Mouse (Mus musculus) midbrain, embryonic 16.5 days (tissue): ENCODE results near the gene Usp20. TPM values are rescaled to one million over a fixed set of nuclear protein-coding genes. Genes with fewer than 3 reads are reported as not detected.

Source experiments
- ATAC-seq: fragments of 200-750 bp; cut with Nextera tagmentation; 2 replicates; pipeline ENCODE4 v1.8.0; 2017; ENCODE audit warnings: moderate TSS enrichment
- H3K27ac ChIP-seq: fragments of 300-500 bp; sonication (generic); 2 replicates; pipeline ENCODE4 v1.5.1; 2014; ENCODE audit warnings: mild to moderate bottlenecking, low read length, mixed read lengths
- H3K27me3 ChIP-seq: fragments of 300-500 bp; sonication (generic); 2 replicates; pipeline ENCODE4 v1.6.1; 2014; ENCODE audit warnings: low read depth, low read length, mixed read lengths; ENCODE audit not compliant: control insufficient read depth, insufficient read depth
- H3K36me3 ChIP-seq: fragments of 300-500 bp; sonication (generic); 2 replicates; pipeline ENCODE4 v1.6.1; 2014; ENCODE audit warnings: mild to moderate bottlenecking, low read length, moderate library complexity, mixed read lengths; ENCODE audit not compliant: control insufficient read depth, insufficient read depth
- H3K4me1 ChIP-seq: fragments of 300-500 bp; sonication (generic); 2 replicates; pipeline ENCODE4 v1.6.1; 2014; ENCODE audit warnings: mild to moderate bottlenecking, low read length, mixed read lengths; ENCODE audit not compliant: control insufficient read depth, insufficient read depth
- H3K4me2 ChIP-seq: fragments of 300-500 bp; sonication (generic); 2 replicates; pipeline ENCODE4 v1.6.1; 2014; ENCODE audit warnings: mild to moderate bottlenecking, low read length, mixed read lengths
- H3K4me3 ChIP-seq: fragments of 300-500 bp; sonication (generic); 2 replicates; pipeline ENCODE4 v1.5.1; 2014; ENCODE audit warnings: low read depth, mild to moderate bottlenecking, low read length, moderate library complexity, mixed read lengths
- H3K9ac ChIP-seq: fragments of 300-500 bp; sonication (generic); 2 replicates; pipeline ENCODE4 v1.6.1; 2014; ENCODE audit warnings: low read depth, low read length, mixed read lengths
- H3K9me3 ChIP-seq: fragments of 300-500 bp; sonication (generic); replicated peaks from 2 replicates; pipeline ENCODE4 v1.6.1; 2014; ENCODE audit warnings: mild to moderate bottlenecking, low read length, mixed read lengths; ENCODE audit not compliant: control insufficient read depth, poor library complexity, severe bottlenecking
- WGBS: fragments of 180-500 bp; shearing (Covaris S2); extraction: QIAGEN DNeasy Blood & Tissue Kit; methylation state at CpG from one replicate; pipeline ENCODE4 v1.1.7; 2014; 5-methylcytosine and 5-hydroxymethylcytosine counted together
- polyA plus RNA-seq: library from polyadenylated mRNA; unstranded; fragments of >200 nt; fragmentation: Nextera tagmentation; extraction: Ambion mirVana; gene quantifications from 2 replicates; pipeline ENCODE4 v1.2.1, GENCODE M21; 2015

The Usp20 gene
- polyA plus RNA-seq, 1 experiment from 2014 or later: 49.2 TPM

DNA sequence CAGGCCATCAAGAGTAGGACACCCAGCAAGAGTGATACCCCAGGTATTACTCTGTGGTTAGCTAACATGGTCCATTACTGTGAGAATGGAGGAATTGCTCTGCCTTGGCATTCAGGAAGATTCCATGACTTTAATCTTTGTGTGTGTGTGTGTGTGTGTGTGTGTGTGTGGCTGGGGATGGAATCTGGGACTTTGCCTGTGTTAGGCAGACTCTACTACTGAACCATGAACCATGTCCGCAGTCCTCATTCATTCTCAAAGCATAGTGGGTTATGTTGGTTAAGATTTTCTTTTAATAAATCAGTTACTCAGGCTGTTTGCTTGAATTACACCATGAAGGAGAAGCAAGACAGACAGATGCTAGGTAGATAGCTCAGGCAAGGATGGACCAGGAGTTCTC is 61.8 kb downstream of the Usp20 start:
- Histone ChIP-seq H3K27ac (no peak overlapping the region), H3K4me2 (no peak overlapping the region), H3K9me3 (no peaks in the 10 kb centered on the region), H3K36me3 (peaks cover 11% of the 10 kb centered on the region), H3K27me3 (no peaks in the 10 kb centered on the region), H3K4me1 (no peaks in the 10 kb centered on the region), H3K9ac (no peak overlapping the region), H3K4me3 (no peak overlapping the region)
- ATAC-seq: no peak
- 93% methylated on average over 1 of the region's 1 CpGs for WGBS

DNA sequence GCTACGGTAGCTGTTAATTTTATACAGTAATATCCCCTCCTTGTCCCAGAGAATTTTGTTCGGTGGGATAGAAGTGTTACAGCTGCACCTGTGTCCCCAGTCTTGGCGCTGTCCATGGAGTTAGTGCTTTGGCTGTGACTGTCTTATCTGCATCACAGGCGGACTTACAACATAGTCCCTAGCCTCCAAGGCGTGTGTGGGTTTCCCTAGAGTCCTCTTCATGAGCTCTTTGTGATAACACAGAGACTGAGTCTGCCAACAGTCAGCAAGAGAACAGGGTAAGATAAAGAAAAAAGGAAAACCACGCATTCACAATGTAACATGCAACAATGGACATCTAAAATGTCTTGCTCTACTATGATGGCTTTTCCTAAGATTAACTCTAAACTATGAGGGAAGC is 66.0 kb downstream of the Usp20 start:
- Histone ChIP-seq H3K9ac (no peak overlapping the region), H3K36me3 (peaks cover 8% of the 10 kb centered on the region), H3K4me3 (no peak overlapping the region), H3K27me3 (no peaks in the 10 kb centered on the region), H3K9me3 (no peaks in the 10 kb centered on the region), H3K4me2 (no peak overlapping the region), H3K4me1 (no peaks in the 10 kb centered on the region), H3K27ac (no peak overlapping the region)
- ATAC-seq: no peak
- WGBS: 92% methylated on average over 6 of the region's 6 CpGs

DNA sequence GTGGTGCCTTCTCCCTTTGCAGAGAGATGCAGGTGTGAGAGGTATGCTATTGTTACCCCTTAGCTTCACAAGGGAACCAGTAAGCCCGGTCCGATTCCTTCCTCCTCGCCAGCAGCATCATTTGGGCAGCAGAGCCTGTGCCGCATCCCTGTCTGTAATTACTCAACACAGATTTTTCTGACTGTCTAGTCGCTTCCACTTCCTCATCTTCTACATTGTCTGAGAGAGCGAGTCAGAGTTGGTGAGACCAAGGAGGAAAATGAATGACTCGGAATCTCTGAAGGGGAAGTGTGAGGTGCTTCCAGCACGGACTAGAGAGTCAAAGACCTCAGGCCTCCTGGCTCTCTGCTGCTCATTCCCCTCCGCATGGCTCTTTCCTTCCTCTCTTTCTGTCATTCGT is 70.4 kb downstream of the Usp20 start:
- H3K4me2 ChIP-seq: no peak overlapping the region
- 90% methylated on average over 10 of the region's 10 CpGs for WGBS
- ATAC-seq: no peak
- H3K4me3 ChIP-seq: no peak overlapping the region
- peaks cover 29% of the 10 kb centered on the region for H3K36me3 ChIP-seq
- no peaks in the 10 kb centered on the region for H3K27me3 ChIP-seq
- no peaks in the 10 kb centered on the region for H3K4me1 ChIP-seq
- no peak overlapping the region for H3K27ac ChIP-seq
- H3K9me3 ChIP-seq: no peaks in the 10 kb centered on the region
- H3K9ac ChIP-seq: no peak overlapping the region

DNA sequence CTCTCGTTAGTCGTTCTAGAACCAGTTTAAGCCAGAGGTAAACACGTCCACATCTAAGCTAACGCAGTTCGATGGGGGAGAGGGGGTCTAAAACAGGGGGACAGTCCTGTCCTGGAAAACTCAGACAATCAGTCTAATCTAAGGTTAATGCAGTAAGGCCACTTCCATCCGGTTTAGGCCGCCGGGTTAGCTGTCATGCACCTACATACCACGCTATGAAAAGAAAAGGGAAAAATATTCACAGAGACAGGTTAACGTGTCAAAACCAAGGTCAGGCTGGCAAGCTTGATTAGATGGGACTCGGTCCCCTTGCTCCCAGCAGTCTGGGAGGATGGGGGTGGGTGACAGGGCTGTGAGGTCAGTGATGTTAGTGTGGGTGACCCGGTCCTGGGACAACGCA is 71.3 kb downstream of the Usp20 start:
- H3K27me3 ChIP-seq: no peaks in the 10 kb centered on the region
- no peaks in the 10 kb centered on the region for H3K4me1 ChIP-seq
- no peak overlapping the region for H3K4me3 ChIP-seq
- ATAC-seq: no peak
- H3K9ac ChIP-seq: no peak overlapping the region
- 93% methylated on average over 13 of the region's 13 CpGs for WGBS
- H3K27ac ChIP-seq: no peak overlapping the region
- no peaks in the 10 kb centered on the region for H3K9me3 ChIP-seq
- H3K4me2 ChIP-seq: no peak overlapping the region
- H3K36me3 ChIP-seq: peaks cover 31% of the 10 kb centered on the region

DNA sequence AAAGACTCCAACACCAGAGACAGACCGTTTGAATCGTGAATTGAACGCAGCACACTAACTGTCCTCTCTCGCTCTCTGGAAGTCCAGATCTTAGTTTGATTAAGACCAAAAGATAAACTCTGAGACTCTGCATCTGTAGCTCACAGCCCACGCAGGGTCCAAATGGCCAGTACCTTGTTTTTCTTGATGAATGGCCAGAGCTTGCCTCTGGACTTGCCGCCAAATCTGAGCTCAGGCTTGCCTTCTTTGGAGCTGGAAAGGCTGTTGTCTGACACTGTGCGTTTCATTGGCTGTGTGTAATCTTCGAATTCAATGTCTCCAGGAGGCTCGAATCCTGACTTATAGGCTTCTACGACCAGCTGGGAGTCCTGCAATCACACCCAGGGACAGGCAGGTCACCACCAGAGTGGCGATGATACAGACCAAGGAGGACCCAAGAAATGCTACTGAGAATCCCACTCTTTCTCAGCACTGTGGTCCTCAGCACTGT is 71.8 kb downstream of the Usp20 start:
- Histone ChIP-seq H3K27ac (no peak overlapping the region), H3K27me3 (no peaks in the 10 kb centered on the region), H3K36me3 (peaks cover 31% of the 10 kb centered on the region), H3K9ac (no peak overlapping the region), H3K9me3 (no peaks in the 10 kb centered on the region), H3K4me2 (no peak overlapping the region), H3K4me3 (no peak overlapping the region), H3K4me1 (no peaks in the 10 kb centered on the region)
- WGBS: 93% methylated on average over 11 of the region's 11 CpGs
- ATAC-seq: no peak

DNA sequence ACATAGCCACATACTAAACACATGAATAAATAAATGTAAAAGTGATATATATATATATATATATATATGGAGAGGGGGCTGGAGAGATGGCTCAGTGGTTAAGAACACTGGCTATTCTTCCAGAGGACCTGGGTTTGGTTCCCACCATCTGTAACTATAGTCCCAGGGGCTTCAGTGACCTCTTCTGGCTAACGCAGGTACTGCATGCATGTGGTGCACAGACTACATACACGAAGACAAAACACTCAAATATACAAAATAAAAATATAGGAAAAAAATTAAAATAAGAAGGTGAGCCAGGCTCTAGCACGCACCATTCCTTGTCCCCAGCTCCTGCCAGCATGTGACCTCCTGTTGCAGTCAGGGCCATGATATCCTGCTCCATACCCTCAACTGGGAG is 74.0 kb downstream of the Usp20 start:
- WGBS: 97% methylated on average over 3 of the region's 3 CpGs
- Histone ChIP-seq H3K36me3 (peaks cover 31% of the 10 kb centered on the region), H3K4me2 (no peak overlapping the region)

DNA sequence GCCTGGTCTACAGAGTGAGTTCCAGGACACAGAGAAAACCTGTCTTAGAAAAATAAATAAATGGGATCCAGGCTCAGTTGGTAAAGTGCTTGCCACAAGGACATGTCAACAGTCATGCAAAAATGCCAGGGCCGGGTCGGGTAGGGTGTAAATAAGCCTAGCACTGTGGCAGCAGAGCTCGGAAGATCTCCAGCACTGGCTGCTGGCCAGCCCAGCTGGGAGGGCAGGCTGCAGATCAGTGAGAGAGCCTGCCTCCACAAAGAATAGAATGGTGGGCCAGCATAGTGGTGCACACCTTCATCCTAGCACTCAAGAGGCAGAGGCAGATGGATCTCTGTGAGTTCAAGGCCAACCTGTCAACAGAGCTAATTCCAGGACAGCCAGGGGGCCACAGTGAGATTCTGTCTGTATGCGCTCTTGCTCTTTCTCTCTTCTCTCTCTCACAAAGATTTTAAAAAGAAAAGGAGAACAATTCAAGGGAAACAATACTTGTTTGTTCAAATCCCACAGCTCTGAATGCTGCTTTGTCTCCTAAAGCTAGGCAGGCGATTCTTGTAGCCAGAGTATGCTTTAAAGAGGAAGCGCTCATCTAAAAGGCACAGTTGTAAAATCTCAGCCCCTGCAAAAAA is 75.6 kb downstream of the Usp20 start:
- Histone ChIP-seq H3K9me3 (no peaks in the 10 kb centered on the region), H3K27me3 (no peaks in the 10 kb centered on the region), H3K9ac (no peak overlapping the region), H3K27ac (0 out of 2 replicates have a peak overlapping the region, but pooled peaks have one; percentile 17), H3K36me3 (peaks cover 24% of the 10 kb centered on the region), H3K4me1 (no peaks in the 10 kb centered on the region), H3K4me3 (no peak overlapping the region), H3K4me2 (no peak overlapping the region)
- WGBS: 55% methylated on average over 6 of the region's 6 CpGs
- ATAC-seq: no peak

More for the DNA sequence above, 74.0 kb downstream of the Usp20 start:
- Histone ChIP-seq H3K27ac (no peak overlapping the region), H3K9me3 (no peaks in the 10 kb centered on the region), H3K9ac (no peak overlapping the region), H3K4me1 (no peaks in the 10 kb centered on the region), H3K4me3 (no peak overlapping the region), H3K27me3 (no peaks in the 10 kb centered on the region)
- ATAC-seq: no peak

DNA sequence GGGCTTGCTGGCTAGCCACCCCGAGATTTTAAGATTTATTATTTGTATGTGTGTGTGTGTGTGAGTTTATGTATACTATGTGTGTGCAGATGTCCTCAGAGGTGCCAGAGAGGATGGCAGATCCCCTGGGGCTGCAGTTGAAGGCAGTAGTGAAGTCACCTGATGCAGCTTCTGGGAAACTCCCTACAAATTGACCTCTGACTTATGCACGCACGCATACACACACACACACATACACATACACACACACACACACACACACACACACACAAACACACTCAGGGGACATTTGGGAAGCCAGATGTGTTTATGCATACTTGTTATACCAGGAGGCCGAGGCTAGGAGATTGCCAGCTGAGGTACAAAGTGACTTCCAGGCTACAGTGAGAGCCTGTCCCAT is 76.4 kb downstream of the Usp20 start:
- H3K27me3 ChIP-seq: no peaks in the 10 kb centered on the region
- no peaks in the 10 kb centered on the region for H3K9me3 ChIP-seq
- no peak overlapping the region for H3K27ac ChIP-seq
- peaks cover 23% of the 10 kb centered on the region for H3K36me3 ChIP-seq
- no peaks in the 10 kb centered on the region for H3K4me1 ChIP-seq
- 89% methylated on average over 4 of the region's 4 CpGs for WGBS
- ATAC-seq: no peak
- no peak overlapping the region for H3K9ac ChIP-seq
- H3K4me3 ChIP-seq: no peak overlapping the region
- H3K4me2 ChIP-seq: no peak overlapping the region

DNA sequence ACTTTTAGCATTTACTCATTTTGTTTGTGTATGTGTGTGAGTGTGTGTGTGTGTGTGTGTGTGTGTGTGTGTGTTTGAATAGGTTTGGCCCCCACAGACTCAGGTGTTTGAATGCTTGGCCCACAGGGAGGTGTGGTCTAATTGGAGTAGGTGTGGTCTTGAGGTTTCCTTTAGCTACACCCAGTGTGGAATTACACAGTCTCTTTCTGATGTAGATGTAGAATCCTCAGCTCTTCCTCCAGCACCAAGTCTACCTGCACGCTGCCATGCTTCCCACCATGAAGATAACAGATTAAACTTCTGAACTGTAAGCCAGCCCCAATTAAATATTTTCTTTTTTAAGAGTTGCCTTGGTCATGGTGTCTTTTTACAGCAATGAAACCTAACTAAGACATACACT is 78.2 kb downstream of the Usp20 start:
- H3K9ac ChIP-seq: no peak overlapping the region
- H3K4me3 ChIP-seq: no peak overlapping the region
- no peaks in the 10 kb centered on the region for H3K27me3 ChIP-seq
- H3K36me3 ChIP-seq: peaks cover 16% of the 10 kb centered on the region
- no peaks in the 10 kb centered on the region for H3K9me3 ChIP-seq
- no peaks in the 10 kb centered on the region for H3K4me1 ChIP-seq
- H3K27ac ChIP-seq: no peak overlapping the region
- ATAC-seq: no peak
- 94% methylated on average over 1 of the region's 1 CpGs for WGBS
- no peak overlapping the region for H3K4me2 ChIP-seq
